Mouse (Mus musculus) liver, embryonic 14.5 days (tissue): ENCODE results near the gene Gli1.

ENCODE experiments used
- CTCF ChIP-seq: IDR thresholded peaks from 2 replicates; pipeline ENCODE4 v1.5.1; 2016; ENCODE audit warnings: antibody characterized with exemption, low read depth, control low read depth
- EP300 ChIP-seq: IDR thresholded peaks from 2 replicates; pipeline ENCODE4 v1.6.1; 2016; ENCODE audit warnings: antibody characterized with exemption, low read depth

GRCm38 (mm10) chr10:127281316-127281715, 60.5 kb downstream of the Gli1 start:
- TF ChIP-seq CTCF (no peak), EP300 (no peak)
